Mouse (Mus musculus): ENCODE results near the gene Klf17. TPM values are rescaled to one million over a fixed set of nuclear protein-coding genes. Genes with fewer than 3 reads are reported as not detected.
"Not testable (repeated sequence)": the region's sequence is repeated elsewhere in the genome, so short reads cannot be mapped to it uniquely, and the experiment has no call there.

Klf17 gene
- not detected in 2 replicates for polyA plus RNA-seq (2015; fragmentation: Nextera tagmentation; extraction: Ambion mirVana)

- Histone ChIP-seq H3K27ac (no peak within 1 kb of the TSS), H3K4me2 (no peak within 1 kb of the TSS), H3K9me3 (replicated peaks) (no peaks in the 10 kb centered on the region), H3K9ac (no peak within 1 kb of the TSS), H3K27me3 (no peaks in the 10 kb centered on the region), H3K36me3 (ENCODE audit: poor library complexity, severe bottlenecking) (no peaks in the 10 kb centered on the region), H3K4me3 (no peak within 1 kb of the TSS), H3K4me1 (no peaks in the 10 kb centered on the region)
- WGBS: 71% methylated on average over 12 of the region's 12 CpGs
- ATAC-seq: no peak
Measured at GRCm38 (mm10) chr4:117765416-117765815, at the start of gene Klf17. Gene Klf17 (minus strand): TSS chr4:117765648.

- 55% methylated on average over 4 of the region's 4 CpGs for WGBS
- Histone ChIP-seq H3K36me3 (ENCODE audit: poor library complexity, severe bottlenecking) (no peaks in the 10 kb centered on the region), H3K27me3 (no peaks in the 10 kb centered on the region), H3K4me3 (no peak overlapping the region), H3K4me1 (no peaks in the 10 kb centered on the region), H3K27ac (no peak overlapping the region), H3K9me3 (replicated peaks) (no peaks in the 10 kb centered on the region), H3K9ac (no peak overlapping the region), H3K4me2 (no peak overlapping the region)
- ATAC-seq: no peak
Measured at GRCm38 (mm10) chr4:117814333-117814732, 48.9 kb upstream of the Klf17 start.

GRCm38 (mm10) chr4:117813591-117814192, 48.2 kb upstream of the Klf17 start:
- Histone ChIP-seq H3K27me3 (no peaks in the 10 kb centered on the region), H3K4me1 (no peaks in the 10 kb centered on the region), H3K9me3 (replicated peaks) (no peaks in the 10 kb centered on the region), H3K4me3 (no peak overlapping the region), H3K36me3 (ENCODE audit: poor library complexity, severe bottlenecking) (no peaks in the 10 kb centered on the region), H3K9ac (no peak overlapping the region), H3K27ac (no peak overlapping the region), H3K4me2 (no peak overlapping the region)
- ATAC-seq: no peak
- 75% methylated on average over 9 of the region's 9 CpGs for WGBS

GRCm38 (mm10) chr4:117810933-117811332, 45.5 kb upstream of the Klf17 start:
- Histone ChIP-seq H3K27me3 (no peaks in the 10 kb centered on the region), H3K4me2 (no peak overlapping the region), H3K9ac (no peak overlapping the region), H3K4me3 (no peak overlapping the region), H3K36me3 (ENCODE audit: poor library complexity, severe bottlenecking) (no peaks in the 10 kb centered on the region), H3K9me3 (replicated peaks) (no peaks in the 10 kb centered on the region), H3K27ac (no peak overlapping the region), H3K4me1 (no peaks in the 10 kb centered on the region)
- ATAC-seq: no peak
- WGBS: 71% methylated on average over 2 of the region's 2 CpGs

GRCm38 (mm10) chr4:117806992-117807391, 41.5 kb upstream of the Klf17 start:
- 82% methylated on average over 5 of the region's 5 CpGs for WGBS
- Histone ChIP-seq H3K4me1 (no peaks in the 10 kb centered on the region), H3K9me3 (replicated peaks) (no peaks in the 10 kb centered on the region), H3K27me3 (no peaks in the 10 kb centered on the region), H3K27ac (no peak overlapping the region), H3K9ac (no peak overlapping the region), H3K4me3 (no peak overlapping the region), H3K36me3 (ENCODE audit: poor library complexity, severe bottlenecking) (no peaks in the 10 kb centered on the region), H3K4me2 (no peak overlapping the region)
- no peak for ATAC-seq

- Histone ChIP-seq H3K9ac (no peak overlapping the region), H3K9me3 (replicated peaks) (no peaks in the 10 kb centered on the region), H3K36me3 (ENCODE audit: poor library complexity, severe bottlenecking) (no peaks in the 10 kb centered on the region), H3K4me3 (no peak overlapping the region), H3K27ac (no peak overlapping the region), H3K27me3 (no peaks in the 10 kb centered on the region), H3K4me2 (no peak overlapping the region), H3K4me1 (no peaks in the 10 kb centered on the region)
- 80% methylated on average over 6 of the region's 6 CpGs for WGBS
- no peak for ATAC-seq
Measured at GRCm38 (mm10) chr4:117799904-117800303, 34.5 kb upstream of the Klf17 start.

GRCm38 (mm10) chr4:117788308-117788707, 22.9 kb upstream of the Klf17 start:
- Histone ChIP-seq H3K4me2 (no peak overlapping the region), H3K36me3 (ENCODE audit: poor library complexity, severe bottlenecking) (no peaks in the 10 kb centered on the region), H3K9ac (no peak overlapping the region), H3K9me3 (replicated peaks) (no peaks in the 10 kb centered on the region), H3K4me1 (no peaks in the 10 kb centered on the region), H3K27ac (no peak overlapping the region), H3K27me3 (no peaks in the 10 kb centered on the region), H3K4me3 (no peak overlapping the region)
- ATAC-seq: no peak
- WGBS: 63% methylated on average over 10 of the region's 10 CpGs

GRCm38 (mm10) chr4:117786963-117787362, 21.5 kb upstream of the Klf17 start:
- Histone ChIP-seq H3K27me3 (no peaks in the 10 kb centered on the region), H3K9ac (no peak overlapping the region), H3K4me1 (no peaks in the 10 kb centered on the region), H3K27ac (no peak overlapping the region), H3K9me3 (replicated peaks) (no peaks in the 10 kb centered on the region), H3K4me3 (no peak overlapping the region), H3K4me2 (no peak overlapping the region), H3K36me3 (ENCODE audit: poor library complexity, severe bottlenecking) (no peaks in the 10 kb centered on the region)
- WGBS: 59% methylated on average over 8 of the region's 8 CpGs
- 0 out of 2 replicates have a peak, but pooled peaks have one; percentile 36 for ATAC-seq

GRCm38 (mm10) chr4:117782908-117783307, 17.5 kb upstream of the Klf17 start:
- no peak for ATAC-seq
- H3K4me2 ChIP-seq: no peak overlapping the region
- no peak overlapping the region for H3K27ac ChIP-seq
- H3K27me3 ChIP-seq: no peaks in the 10 kb centered on the region
- no peaks in the 10 kb centered on the region for H3K9me3 ChIP-seq (replicated peaks)
- H3K4me3 ChIP-seq: no peak overlapping the region
- no peaks in the 10 kb centered on the region for H3K36me3 ChIP-seq (ENCODE audit: poor library complexity, severe bottlenecking)
- 93% methylated on average over 3 of the region's 3 CpGs for WGBS
- H3K9ac ChIP-seq: no peak overlapping the region
- H3K4me1 ChIP-seq: no peaks in the 10 kb centered on the region

GRCm38 (mm10) chr4:117772960-117773359, 7.5 kb upstream of the Klf17 start:
- H3K9me3 ChIP-seq (replicated peaks): no peaks in the 10 kb centered on the region
- H3K4me3 ChIP-seq: no peak overlapping the region
- no peak overlapping the region for H3K9ac ChIP-seq
- whole genome bisulfite sequencing: 76% methylated on average over 9 of the region's 9 CpGs
- no peaks in the 10 kb centered on the region for H3K36me3 ChIP-seq (ENCODE audit: poor library complexity, severe bottlenecking)
- H3K27me3 ChIP-seq: no peaks in the 10 kb centered on the region
- no peak overlapping the region for H3K4me2 ChIP-seq
- no peaks in the 10 kb centered on the region for H3K4me1 ChIP-seq
- no peak overlapping the region for H3K27ac ChIP-seq
- ATAC-seq: no peak

- Histone ChIP-seq H3K36me3 (ENCODE audit: poor library complexity, severe bottlenecking) (no peaks in the 10 kb centered on the region), H3K27me3 (no peaks in the 10 kb centered on the region), H3K9ac (no peak overlapping the region), H3K9me3 (replicated peaks) (no peaks in the 10 kb centered on the region), H3K27ac (no peak overlapping the region), H3K4me1 (no peaks in the 10 kb centered on the region), H3K4me2 (no peak overlapping the region), H3K4me3 (no peak overlapping the region)
- no peak for ATAC-seq
- WGBS: 21% methylated on average over 5 of the region's 5 CpGs
Measured at GRCm38 (mm10) chr4:117770935-117771334, 5.5 kb upstream of the Klf17 start.

GRCm38 (mm10) chr4:117760151-117760550, 5.3 kb downstream of the Klf17 start:
- 92% methylated on average over 5 of the region's 5 CpGs for WGBS
- Histone ChIP-seq H3K27me3 (no peaks in the 10 kb centered on the region), H3K4me1 (no peaks in the 10 kb centered on the region), H3K9ac (no peak overlapping the region), H3K4me2 (no peak overlapping the region), H3K9me3 (replicated peaks) (no peaks in the 10 kb centered on the region), H3K36me3 (ENCODE audit: poor library complexity, severe bottlenecking) (no peaks in the 10 kb centered on the region), H3K27ac (no peak overlapping the region), H3K4me3 (no peak overlapping the region)
- ATAC-seq: no peak

GRCm38 (mm10) chr4:117752469-117752868, 13.0 kb downstream of the Klf17 start:
- 70% methylated on average over 5 of the region's 5 CpGs for WGBS
- not testable (repeated sequence) for H3K9ac ChIP-seq; H3K4me2 ChIP-seq; H3K36me3 ChIP-seq (ENCODE audit: poor library complexity, severe bottlenecking); H3K4me1 ChIP-seq; H3K4me3 ChIP-seq; H3K27me3 ChIP-seq; H3K9me3 ChIP-seq (replicated peaks); H3K27ac ChIP-seq; ATAC-seq

All from forebrain, embryonic 13.5 days (tissue).